Mouse (Mus musculus) CD4-positive, CD25-positive, alpha-beta regulatory T cell, adult 4 months (primary cell): ENCODE data around the gene Kcnj13. TPM values are rescaled to one million over a fixed set of nuclear protein-coding genes. Genes with fewer than 3 reads are reported as not detected.

ENCODE experiments used
- ATAC-seq: one replicate; pipeline ENCODE4 v1.8.0; 2017
- polyA plus RNA-seq, 2 experiments: library from polyadenylated mRNA; unstranded; fragments of 100-300 nt; shearing (Covaris generic); gene quantifications; one replicate each; pipeline ENCODE4 v1.2.1; 2017

Kcnj13 gene
- polyA plus RNA-seq, result 1 to 10 TPM in 1 of 2 experiments, under 1 TPM in 1; 0.65 to 1.0 TPM

- no peak for ATAC-seq
These were observed at the start of gene Kcnj13 for GRCm38 (mm10) chr1:87394594-87394993. Kcnj13 (minus strand) TSS chr1:87394729.

- ATAC-seq, result no peak
These were observed 42.1 kb upstream of the Kcnj13 start for GRCm38 (mm10) chr1:87436583-87436982.

- no peak for ATAC-seq
These were observed 40.6 kb upstream of the Kcnj13 start for GRCm38 (mm10) chr1:87435125-87435524.

- peak; percentile 64 for ATAC-seq
These were observed 24.2 kb upstream of the Kcnj13 start for GRCm38 (mm10) chr1:87418733-87419132.

- ATAC-seq, result no peak
These were observed 14.9 kb upstream of the Kcnj13 start for GRCm38 (mm10) chr1:87409380-87409779.

GRCm38 (mm10) chr1:87406012-87406411, 11.5 kb upstream of the Kcnj13 start:
- no peak for ATAC-seq

- no peak for ATAC-seq
These were observed 10.2 kb upstream of the Kcnj13 start for GRCm38 (mm10) chr1:87404710-87405109.

GRCm38 (mm10) chr1:87396923-87397586, 2.5 kb upstream of the Kcnj13 start:
- ATAC-seq, result no peak

- no peak for ATAC-seq
These were observed 909 bp downstream of the Kcnj13 start for GRCm38 (mm10) chr1:87393444-87394195.

GRCm38 (mm10) chr1:87386436-87387092, 8.0 kb downstream of the Kcnj13 start:
- ATAC-seq, result no peak

GRCm38 (mm10) chr1:87381152-87381551, 13.4 kb downstream of the Kcnj13 start:
- ATAC-seq, result no peak

GRCm38 (mm10) chr1:87379919-87380318, 14.6 kb downstream of the Kcnj13 start:
- ATAC-seq, result no peak

- ATAC-seq, result no peak
These were observed 16.4 kb downstream of the Kcnj13 start for GRCm38 (mm10) chr1:87378024-87378560.

GRCm38 (mm10) chr1:87360276-87360675, 34.3 kb downstream of the Kcnj13 start:
- no peak for ATAC-seq

GRCm38 (mm10) chr1:87350576-87350975, 44.0 kb downstream of the Kcnj13 start:
- ATAC-seq, result no peak

Other genes with a start within 250 kb of the Kcnj13 start
- gene Ecel1, start 238.2 kb downstream of the Kcnj13 start, polyA plus RNA-seq, result under 1 TPM; 0.51 to 0.54 TPM
- gene Prss56, start 211.4 kb downstream of the Kcnj13 start, polyA plus RNA-seq, result not detected
- gene Chrnd, start 204.1 kb downstream of the Kcnj13 start, polyA plus RNA-seq, result not detected
- gene Chrng, start 190.1 kb downstream of the Kcnj13 start, polyA plus RNA-seq, result under 1 TPM in 1 of 2 experiments, not detected in 1; 0.30 TPM
- 100 to 1,000 TPM; 101 to 133 TPM for gene Eif4e2, start 180.8 kb downstream of the Kcnj13 start, polyA plus RNA-seq
- under 1 TPM in 1 of 2 experiments, not detected in 1; 0.35 TPM for gene Efhd1, start 130.4 kb downstream of the Kcnj13 start, polyA plus RNA-seq
- 10 to 100 TPM; 62.2 to 62.8 TPM for gene Gigyf2, start 67.7 kb downstream of the Kcnj13 start, polyA plus RNA-seq
- gene Snorc, start 75.5 kb upstream of the Kcnj13 start, polyA plus RNA-seq, result not detected
- not detected for gene Neu2, start 115.2 kb upstream of the Kcnj13 start, polyA plus RNA-seq
- gene Ngef, start 179.1 kb upstream of the Kcnj13 start, polyA plus RNA-seq, result not detected
- gene Inpp5d, start 225.6 kb upstream of the Kcnj13 start, polyA plus RNA-seq, result 100 to 1,000 TPM; 145 to 167 TPM